Mouse (Mus musculus) olfactory bulb, adult 2 months (tissue): ENCODE results near the gene Asxl1.

Source experiments
- CTCF ChIP-seq: fragments of 200-500 bp; IDR thresholded peaks from 2 replicates; pipeline ENCODE4 v1.5.1; 2012; ENCODE audit warnings: low read depth, mild to moderate bottlenecking, low read length, moderate library complexity; ENCODE audit not compliant: insufficient read depth
- POLR2A ChIP-seq: fragments of 200-500 bp; IDR thresholded peaks from 2 replicates; pipeline ENCODE4 v1.6.1; 2012; ENCODE audit warnings: mild to moderate bottlenecking, low read depth, low read length, moderate library complexity; ENCODE audit not compliant: insufficient read depth

DNA sequence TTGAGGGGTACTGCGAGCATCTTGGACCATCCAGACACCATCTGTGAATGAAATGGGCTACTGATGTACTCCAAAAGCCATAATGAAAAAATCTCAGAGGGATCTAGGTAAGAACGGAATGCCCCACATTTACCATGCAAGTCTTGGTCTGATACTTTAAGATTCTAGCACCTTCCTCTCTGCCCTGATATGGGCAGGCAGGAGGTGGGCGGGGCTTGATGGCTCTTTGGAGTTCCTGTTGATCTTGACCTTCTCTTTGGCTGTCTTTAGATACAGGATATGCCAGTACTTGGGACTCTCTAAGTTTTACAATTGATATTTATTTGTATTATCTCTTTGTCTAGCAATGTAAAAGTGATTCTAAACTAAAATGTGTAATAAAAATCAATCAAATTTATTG, 12.6 kb upstream of the Asxl1 start:
- TF ChIP-seq CTCF = no peak
- TF ChIP-seq POLR2A = no peak
